ENCODE assay signal across 22 mouse cellular contexts in genomic region chr2:114808046-114808445, GRCm38 (mm10).
"Had no signal": no experiment of that assay in that cellular context is flagged by ENCODE, and none has a peak within 500 bp of the region (broad histone marks: within the 10 kb centered on the region; RNA-seq: fewer than 3 reads in every experiment).

No protein-coding gene starts in this region.

- H3K9me3 ChIP-seq: lung, embryonic 15.5 days; megakaryocyte, embryonic 14.5 days; midbrain, embryonic 10.5 days; neural tube, embryonic 13.5 days; neural tube, embryonic 15.5 days had no signal

- H3K36me3 ChIP-seq: lung, embryonic 15.5 days; midbrain, embryonic 10.5 days; neural tube, embryonic 13.5 days; neural tube, embryonic 15.5 days had no signal

- H3K4me1 ChIP-seq: lung, embryonic 15.5 days; megakaryocyte, embryonic 14.5 days; neural tube, embryonic 15.5 days had no signal

- H3K9ac ChIP-seq: liver, postnatal 0 days; lung, embryonic 15.5 days; neural tube, embryonic 13.5 days; neural tube, embryonic 15.5 days had no signal

- H3K4me3 ChIP-seq: lung, embryonic 15.5 days; megakaryocyte, embryonic 14.5 days; midbrain, embryonic 10.5 days; myocyte; neural tube, embryonic 13.5 days; neural tube, embryonic 15.5 days had no signal

- ATAC-seq: liver, postnatal 0 days; lung, postnatal 0 days; midbrain, embryonic 16.5 days had no signal

- DNase-seq: liver, postnatal 0 days; lung, adult 2 months; lung, postnatal 14 days; lung, postnatal 36 days; midbrain, embryonic 14.5 days; retina, postnatal 1 day; right cerebral cortex, adult 18-20 months; right cerebral cortex, postnatal 25 days; right cerebral cortex, postnatal 4 days; spleen, adult 18-20 months; thymus, adult 18-20 months; thymus, postnatal 14 days; thymus, postnatal 36 days had no signal

- H3K27me3 ChIP-seq: lung, embryonic 15.5 days; megakaryocyte, embryonic 14.5 days; neural tube, embryonic 13.5 days; neural tube, embryonic 15.5 days had no signal

- H3K27ac ChIP-seq: lung, embryonic 15.5 days; macrophage; midbrain, embryonic 10.5 days; neural tube, embryonic 13.5 days; neural tube, embryonic 15.5 days had no signal

- H3K4me2 ChIP-seq: lung, embryonic 15.5 days; neural tube, embryonic 13.5 days; neural tube, embryonic 15.5 days had no signal
